Mouse (Mus musculus) cerebellum, postnatal 14 days (tissue): ENCODE measurements around the gene Rab5b.
"Not testable (repeated sequence)": the region's sequence is repeated elsewhere in the genome, so short reads cannot be mapped to it uniquely, and the experiment has no call there.

ENCODE experiments used
- DNase-seq, 2 experiments: peaks; one replicate each; pipeline ENCODE4 v3.0.0; 2021; ENCODE audit warnings: mixed read lengths in 2 of 2

The Rab5b gene

DNA sequence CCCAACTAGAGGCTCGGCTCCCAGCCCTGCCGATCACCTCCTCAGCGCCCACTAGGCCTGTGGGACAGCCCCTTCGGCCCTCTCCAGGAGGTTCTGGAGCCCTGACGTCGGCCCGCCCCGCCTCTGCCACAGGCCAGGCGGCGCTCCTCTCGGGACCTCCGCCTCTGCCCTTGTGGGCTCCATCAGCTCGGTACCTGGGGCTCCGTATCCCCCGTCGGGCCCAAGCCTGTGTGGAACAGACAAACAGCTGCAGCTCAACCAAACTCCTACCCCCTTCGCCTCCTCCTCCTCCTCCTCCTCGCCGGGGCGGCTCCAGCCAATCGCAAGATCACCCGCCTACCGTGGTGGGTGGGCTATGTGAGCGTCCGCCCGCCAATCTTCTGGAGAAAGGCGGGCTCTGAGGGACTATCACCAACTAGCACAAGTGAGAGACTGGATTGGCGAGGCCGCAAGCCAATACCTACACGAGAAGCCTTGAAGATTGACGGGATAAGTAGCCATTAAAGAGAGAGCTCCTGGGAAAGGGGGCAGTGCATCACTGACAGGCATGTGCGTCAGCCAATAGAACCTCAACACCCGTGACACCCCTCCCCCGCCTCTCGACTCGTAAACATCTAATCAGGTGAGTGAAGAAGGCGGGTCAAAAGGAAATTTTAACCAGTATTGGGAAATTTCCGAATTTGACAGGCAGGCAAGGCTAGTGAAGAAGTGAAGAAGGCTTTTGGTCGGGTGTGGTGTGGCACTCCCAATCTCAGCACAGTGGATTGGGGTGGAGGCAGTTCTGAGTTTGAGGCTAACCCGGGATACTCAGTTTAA lies at the start of gene Rab5b:
Gene Rab5b (minus strand): TSS at position 273 of the 816 bp plus-strand sequence.
- peak; percentile 98 for DNase-seq

GRCm38 (mm10) chr10:128744680-128745601 lies 48.9 kb upstream of the Rab5b start, which contains the start of gene Dgka:
TSS of gene Dgka (minus strand) at chr10:128744855.
- peak; percentile 18 to 24 for DNase-seq

DNA sequence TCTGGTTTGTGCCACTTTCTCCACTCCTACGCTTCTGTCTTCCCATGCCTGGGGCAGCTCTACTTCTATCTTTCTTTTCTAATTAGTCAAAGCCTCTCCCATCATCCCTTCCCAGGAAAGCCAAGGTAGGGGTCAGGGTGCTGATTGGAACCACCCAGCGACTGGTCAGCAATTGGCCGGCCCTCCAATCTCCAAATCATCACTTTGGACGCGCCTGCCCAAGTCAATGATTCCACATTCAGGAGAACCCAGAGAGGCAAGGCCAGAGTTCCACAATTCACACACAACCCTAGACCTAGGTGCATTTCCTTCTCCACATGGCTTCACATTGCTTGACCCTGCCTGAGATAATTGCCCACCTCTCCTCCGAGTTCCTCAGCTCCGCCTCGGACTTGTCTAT lies 48.1 kb upstream of the Rab5b start:
- DNase-seq: no peak

GRCm38 (mm10) chr10:128743791-128744191 lies 47.7 kb upstream of the Rab5b start:
- peak; percentile 74 to 80 for DNase-seq

DNA sequence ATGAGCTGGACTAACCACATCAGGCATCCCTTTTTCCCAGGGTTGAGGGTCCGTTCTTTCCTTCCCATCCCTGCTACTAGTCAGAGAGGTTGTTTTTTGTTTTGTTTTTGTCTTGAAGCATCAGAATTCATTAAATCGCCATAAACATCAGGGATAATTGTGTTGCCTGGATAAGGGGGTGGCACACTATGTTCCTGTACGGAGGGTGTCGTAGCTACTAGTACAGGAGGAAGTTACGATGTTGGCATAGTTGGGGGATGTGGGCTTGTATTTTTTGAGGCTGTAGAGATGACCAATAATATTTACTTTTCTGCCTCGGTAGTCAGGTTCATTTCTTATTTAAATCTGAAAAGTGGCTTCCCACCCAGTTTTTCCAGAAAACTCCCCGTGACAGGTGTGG lies 47.2 kb upstream of the Rab5b start:
- DNase-seq: peak in 1 of 2 experiments; percentile 13

GRCm38 (mm10) chr10:128742616-128743015 lies 46.6 kb upstream of the Rab5b start:
- no peak for DNase-seq

DNA sequence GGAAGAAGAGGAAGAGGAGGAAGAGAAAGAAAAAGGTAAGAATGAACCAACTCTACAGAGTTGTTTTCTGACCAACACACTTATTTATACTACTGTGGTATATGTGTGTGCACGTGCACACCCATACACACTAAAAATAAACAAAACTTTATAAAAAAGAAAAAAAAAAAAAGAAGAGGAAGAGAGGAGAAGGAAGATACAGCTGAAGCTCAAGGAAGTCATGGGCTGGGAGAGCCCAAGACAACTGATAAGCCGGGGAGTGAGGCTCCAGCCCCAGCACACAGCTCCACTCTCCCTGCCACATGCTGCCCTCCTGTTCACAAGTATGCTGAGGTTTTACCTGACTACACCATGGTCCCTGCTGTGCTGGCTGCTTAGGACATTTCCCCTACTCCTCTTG lies 44.2 kb upstream of the Rab5b start:
- no peak for DNase-seq

- DNase-seq: no peak
Observed at GRCm38 (mm10) chr10:128737435-128737834, 41.4 kb upstream of the Rab5b start.

- no peak for DNase-seq
Observed at GRCm38 (mm10) chr10:128731992-128732391, 35.9 kb upstream of the Rab5b start.

- peak; percentile 83 to 91 for DNase-seq
Observed at GRCm38 (mm10) chr10:128731002-128731433, 35.0 kb upstream of the Rab5b start.

DNA sequence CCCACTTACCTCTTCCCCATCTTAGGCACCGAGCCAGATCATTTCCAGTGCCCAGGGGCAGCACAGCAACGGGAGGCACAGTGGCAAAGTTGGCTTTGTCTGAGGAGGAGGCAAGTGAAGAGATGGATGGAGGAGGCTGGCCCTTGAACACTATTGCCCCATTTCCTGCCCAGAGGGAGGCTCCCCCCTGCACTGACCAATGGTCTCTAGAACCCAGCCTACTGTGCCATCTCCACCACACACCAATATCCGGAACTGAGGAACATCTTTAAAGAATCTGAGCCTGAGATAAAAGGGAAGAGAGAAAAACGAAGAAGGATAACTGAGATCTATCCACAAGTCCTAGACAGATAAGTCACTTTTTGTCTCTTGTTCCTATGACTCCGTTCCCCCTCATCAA lies 32.0 kb upstream of the Rab5b start:
- DNase-seq: no peak

DNA sequence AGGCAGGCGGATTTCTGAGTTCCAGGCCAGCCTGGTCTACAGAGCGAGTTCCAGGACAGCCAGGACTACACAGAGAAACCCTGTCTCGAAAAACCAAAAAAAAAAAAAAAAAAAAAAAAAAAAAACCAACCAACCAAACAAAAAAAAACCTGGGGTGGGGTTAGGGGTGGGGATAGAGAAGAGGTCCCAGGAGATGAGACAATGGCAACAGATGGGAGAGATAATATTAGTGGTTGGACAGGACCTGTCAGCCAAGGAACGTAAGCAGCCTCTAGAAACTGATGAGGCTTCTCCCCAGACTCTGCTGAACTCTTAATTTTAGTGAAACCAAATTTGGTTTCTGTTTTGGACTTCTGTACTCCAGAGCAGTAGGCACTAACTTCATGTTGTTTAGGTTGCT lies 29.4 kb upstream of the Rab5b start:
- DNase-seq: not testable (repeated sequence)

- no peak for DNase-seq
Observed at GRCm38 (mm10) chr10:128715559-128716537, 19.8 kb upstream of the Rab5b start.

GRCm38 (mm10) chr10:128711318-128711717 lies 15.3 kb upstream of the Rab5b start:
- DNase-seq: not testable (repeated sequence)

DNA sequence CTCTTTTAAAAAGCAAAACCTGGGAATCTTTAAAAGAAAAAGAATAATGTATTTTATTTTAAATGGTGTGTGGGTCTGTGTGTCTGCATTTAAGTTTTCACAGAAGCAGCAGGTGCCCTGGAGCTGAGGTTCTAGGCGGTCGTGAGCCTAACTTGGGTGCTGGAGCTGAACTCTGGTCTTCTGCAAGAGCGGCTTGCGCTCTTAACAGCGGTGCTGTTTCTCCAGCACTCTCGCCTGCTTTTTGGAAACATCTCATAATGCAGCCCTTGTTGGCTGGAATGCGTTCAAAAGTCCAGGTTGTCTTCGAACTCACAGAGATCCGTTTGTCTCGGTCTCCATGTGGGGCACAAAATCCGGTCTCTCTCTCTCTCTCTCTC lies 9.2 kb upstream of the Rab5b start:
- DNase-seq: peak in 1 of 2 experiments; percentile 15

DNA sequence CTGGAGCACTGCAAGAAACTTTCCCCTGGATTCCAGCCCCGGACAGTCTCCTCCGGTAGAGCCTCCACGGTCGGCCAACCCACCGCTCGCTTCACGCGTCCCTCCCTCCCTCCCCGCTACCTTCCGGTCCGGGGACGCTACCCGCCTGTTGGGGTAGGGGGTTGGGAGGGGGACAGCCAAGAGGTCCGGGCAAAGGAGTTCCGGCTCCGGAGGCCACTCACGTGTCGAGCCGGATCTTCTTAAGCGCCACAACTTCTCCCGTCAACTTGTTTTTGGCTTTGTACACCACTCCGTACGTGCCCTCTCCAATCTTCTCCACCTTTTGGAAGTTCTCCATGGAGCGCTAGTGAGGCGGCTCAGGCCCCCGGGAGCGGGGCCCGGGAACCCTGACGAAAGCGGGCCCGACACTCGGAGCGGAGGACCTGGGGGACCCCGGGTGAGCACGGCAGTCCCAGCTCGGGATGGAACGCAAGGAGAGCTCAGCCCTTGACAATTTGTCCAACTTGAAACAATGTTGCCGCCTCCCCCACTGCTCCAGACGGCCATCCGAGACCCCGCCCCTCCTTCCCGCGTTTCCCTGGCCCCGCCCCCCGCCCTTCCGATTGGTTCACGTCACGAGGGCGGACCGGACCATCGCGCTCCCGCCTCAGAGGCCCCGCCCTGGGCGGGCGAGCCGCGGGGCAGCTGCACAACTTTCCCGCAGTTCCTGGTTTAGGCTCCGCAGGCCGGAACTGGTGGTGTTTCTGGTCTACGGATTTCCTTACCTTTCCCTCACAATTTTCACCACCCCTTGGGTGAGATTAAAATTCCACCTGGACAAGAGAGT lies 8.6 kb upstream of the Rab5b start, which contains the start of gene Cdk2:
Gene Cdk2 (minus strand): TSS at position 541 of the 826 bp plus-strand sequence.
- DNase-seq: peak; percentile 91 to 92

- no peak for DNase-seq
Observed at GRCm38 (mm10) chr10:128703895-128704294, 7.8 kb upstream of the Rab5b start, which contains the start of gene Pmel. TSS of gene Pmel (plus strand) at chr10:128704195.

- no peak for DNase-seq
Observed at GRCm38 (mm10) chr10:128702328-128703007, 6.4 kb upstream of the Rab5b start.

DNA sequence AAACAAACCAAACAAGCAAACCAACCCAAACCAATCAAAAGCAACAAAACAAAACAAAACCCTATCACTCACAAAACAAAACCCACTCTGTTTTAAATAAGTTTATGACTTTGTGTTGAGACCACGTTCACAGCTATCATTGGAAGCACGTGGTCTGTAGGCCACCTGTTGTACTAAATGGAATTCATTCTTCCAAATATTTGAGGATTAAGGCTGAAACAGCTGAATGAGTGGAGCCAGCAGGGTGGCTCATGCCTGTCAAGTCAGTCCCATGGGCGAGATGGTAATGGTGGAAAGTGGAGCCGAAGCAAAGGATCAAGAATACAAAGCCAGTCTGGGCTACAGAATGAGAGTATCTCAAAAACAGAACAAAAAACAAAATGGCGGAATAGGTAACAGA lies 4.6 kb upstream of the Rab5b start:
- DNase-seq: no peak

GRCm38 (mm10) chr10:128699611-128700010 lies 3.5 kb upstream of the Rab5b start:
- DNase-seq: no peak
